Mouse (Mus musculus) brain, embryonic 14.5 days (tissue): ENCODE data around the gene Rbbp4.

Experiments used
- CTCF ChIP-seq: fragments of 200-500 bp; IDR thresholded peaks from 2 replicates; pipeline ENCODE4 v1.5.1; 2012; ENCODE audit warnings: inconsistent platforms, mild to moderate bottlenecking, moderate library complexity, borderline replicate concordance; ENCODE audit not compliant: insufficient read depth, insufficient read length; ENCODE audit errors: extremely low read depth
- POLR2A ChIP-seq: fragments of 200-500 bp; IDR thresholded peaks from 2 replicates; pipeline ENCODE4 v1.6.1; 2012; ENCODE audit warnings: mild to moderate bottlenecking, inconsistent platforms, borderline replicate concordance; ENCODE audit not compliant: poor library complexity, insufficient read depth, insufficient read length, severe bottlenecking; ENCODE audit errors: extremely low read depth

DNA sequence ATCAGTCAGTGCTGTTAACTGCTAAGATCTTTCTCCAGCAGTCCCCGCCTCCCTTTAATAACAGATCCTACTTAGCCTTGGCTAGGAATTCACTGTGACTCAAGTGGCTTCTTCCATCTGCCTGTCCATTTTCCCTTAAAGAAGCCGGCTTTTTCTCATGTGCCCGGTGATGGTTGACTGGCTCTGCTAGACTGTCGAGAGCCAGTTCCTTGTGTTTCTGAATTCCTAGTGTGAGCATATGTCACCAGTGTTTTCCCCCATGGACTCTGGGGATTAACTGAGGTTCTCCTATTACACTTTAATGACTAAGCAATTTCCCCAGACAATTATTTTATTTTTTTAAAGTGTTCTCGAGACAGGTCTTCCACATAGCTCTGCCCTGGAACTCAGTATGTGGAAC is 31.8 kb downstream of the Rbbp4 start:
- TF ChIP-seq POLR2A (no peak), CTCF (no peak)
